Mouse (Mus musculus): ENCODE data around the gene Akna. TPM values are rescaled to one million over a fixed set of nuclear protein-coding genes. Genes with fewer than 3 reads are reported as not detected.

Gene Akna
- polyA plus RNA-seq, 1 experiment: 11.5 TPM

- Histone ChIP-seq H3K4me1 (ENCODE audit: control insufficient read depth, insufficient read depth, insufficient read length, low read length) (peaks cover 8% of the 10 kb centered on the region), H3K27ac (ENCODE audit: insufficient read depth, low read depth, low read length) (peak overlapping the region; percentile 97), H3K36me3 (ENCODE audit: control insufficient read depth, insufficient read depth, low read length) (no peaks in the 10 kb centered on the region; the same call in 1 of the 2 replicates), H3K4me3 (ENCODE audit: low read depth, low read length) (peak overlapping the region; percentile 67), H3K27me3 (ENCODE audit: control insufficient read depth, insufficient read depth, low read length) (no peaks in the 10 kb centered on the region)
- whole genome bisulfite sequencing: 46% methylated on average over 6 of the region's 6 CpGs
- TF ChIP-seq CTCF (IDR thresholded peaks at IDR 0.05; ENCODE audit: extremely low read depth, insufficient read length, insufficient replicate concordance, low read depth, low read length) (no peak), POLR2A (IDR thresholded peaks at IDR 0.05; ENCODE audit: low read depth, low read length) (no peak)
Measured at GRCm38 (mm10) chr4:63402558-63402957, 596 bp downstream of the Akna start.

- Histone ChIP-seq H3K27me3 (ENCODE audit: control insufficient read depth, insufficient read depth, low read length) (no peaks in the 10 kb centered on the region), H3K4me3 (ENCODE audit: low read depth, low read length) (peak overlapping the region; percentile 67), H3K4me1 (ENCODE audit: control insufficient read depth, insufficient read depth, insufficient read length, low read length) (peaks cover 8% of the 10 kb centered on the region), H3K36me3 (ENCODE audit: control insufficient read depth, insufficient read depth, low read length) (no peaks in the 10 kb centered on the region; the same call in 1 of the 2 replicates), H3K27ac (ENCODE audit: insufficient read depth, low read depth, low read length) (peak overlapping the region; percentile 97)
- TF ChIP-seq POLR2A (IDR thresholded peaks at IDR 0.05; ENCODE audit: low read depth, low read length): no peak
- no peak for TF ChIP-seq CTCF (IDR thresholded peaks at IDR 0.05; ENCODE audit: extremely low read depth, insufficient read length, insufficient replicate concordance, low read depth, low read length)
- 63% methylated on average over 10 of the region's 10 CpGs for WGBS
Measured at GRCm38 (mm10) chr4:63402056-63402455, 1.1 kb downstream of the Akna start.

GRCm38 (mm10) chr4:63401620-63402019 lies 1.5 kb downstream of the Akna start:
- 71% methylated on average over 6 of the region's 6 CpGs for WGBS
- Histone ChIP-seq H3K4me3 (ENCODE audit: low read depth, low read length) (peak overlapping the region; percentile 67), H3K27ac (ENCODE audit: insufficient read depth, low read depth, low read length) (peak overlapping the region; percentile 97), H3K27me3 (ENCODE audit: control insufficient read depth, insufficient read depth, low read length) (no peaks in the 10 kb centered on the region), H3K36me3 (ENCODE audit: control insufficient read depth, insufficient read depth, low read length) (no peaks in the 10 kb centered on the region; the same call in 1 of the 2 replicates), H3K4me1 (ENCODE audit: control insufficient read depth, insufficient read depth, insufficient read length, low read length) (peaks cover 8% of the 10 kb centered on the region)
- TF ChIP-seq CTCF (IDR thresholded peaks at IDR 0.05; ENCODE audit: extremely low read depth, insufficient read length, insufficient replicate concordance, low read depth, low read length) (no peak), POLR2A (IDR thresholded peaks at IDR 0.05; ENCODE audit: low read depth, low read length) (no peak)

GRCm38 (mm10) chr4:63400541-63401306 lies 2.4 kb downstream of the Akna start:
- Histone ChIP-seq H3K27ac (ENCODE audit: insufficient read depth, low read depth, low read length) (peak overlapping the region; percentile 97), H3K27me3 (ENCODE audit: control insufficient read depth, insufficient read depth, low read length) (no peaks in the 10 kb centered on the region), H3K4me3 (ENCODE audit: low read depth, low read length) (peak overlapping the region; percentile 67), H3K36me3 (ENCODE audit: control insufficient read depth, insufficient read depth, low read length) (no peaks in the 10 kb centered on the region; the same call in 1 of the 2 replicates), H3K4me1 (ENCODE audit: control insufficient read depth, insufficient read depth, insufficient read length, low read length) (peaks cover 8% of the 10 kb centered on the region)
- WGBS: 85% methylated on average over 18 of the region's 18 CpGs
- no peak for TF ChIP-seq POLR2A (IDR thresholded peaks at IDR 0.05; ENCODE audit: low read depth, low read length)

GRCm38 (mm10) chr4:63399691-63400270 lies 3.4 kb downstream of the Akna start:
- Histone ChIP-seq H3K27ac (ENCODE audit: insufficient read depth, low read depth, low read length) (peak overlapping the region; percentile 70), H3K4me3 (ENCODE audit: low read depth, low read length) (peak overlapping the region; percentile 20), H3K4me1 (ENCODE audit: control insufficient read depth, insufficient read depth, insufficient read length, low read length) (peaks cover 8% of the 10 kb centered on the region)

GRCm38 (mm10) chr4:63398854-63399609 lies 4.1 kb downstream of the Akna start:
- Histone ChIP-seq H3K27ac (ENCODE audit: insufficient read depth, low read depth, low read length) (peak overlapping the region; percentile 70), H3K36me3 (ENCODE audit: control insufficient read depth, insufficient read depth, low read length) (no peaks in the 10 kb centered on the region; the same call in 1 of the 2 replicates), H3K27me3 (ENCODE audit: control insufficient read depth, insufficient read depth, low read length) (no peaks in the 10 kb centered on the region), H3K4me3 (ENCODE audit: low read depth, low read length) (peak overlapping the region; percentile 20), H3K4me1 (ENCODE audit: control insufficient read depth, insufficient read depth, insufficient read length, low read length) (peaks cover 4% of the 10 kb centered on the region)
- WGBS: 57% methylated on average over 11 of the region's 11 CpGs
- TF ChIP-seq CTCF (IDR thresholded peaks at IDR 0.05; ENCODE audit: extremely low read depth, insufficient read length, insufficient replicate concordance, low read depth, low read length) (no peak), POLR2A (IDR thresholded peaks at IDR 0.05; ENCODE audit: low read depth, low read length) (no peak)

More at GRCm38 (mm10) chr4:63399691-63400270, 3.4 kb downstream of the Akna start:
- Histone ChIP-seq H3K36me3 (ENCODE audit: control insufficient read depth, insufficient read depth, low read length) (no peaks in the 10 kb centered on the region; the same call in 1 of the 2 replicates), H3K27me3 (ENCODE audit: control insufficient read depth, insufficient read depth, low read length) (no peaks in the 10 kb centered on the region)
- WGBS: 70% methylated on average over 8 of the region's 8 CpGs
- no peak for TF ChIP-seq CTCF (IDR thresholded peaks at IDR 0.05; ENCODE audit: extremely low read depth, insufficient read length, insufficient replicate concordance, low read depth, low read length)
- no peak for TF ChIP-seq POLR2A (IDR thresholded peaks at IDR 0.05; ENCODE audit: low read depth, low read length)
